Mouse (Mus musculus) MEL (cell line): ENCODE data around the gene Hspb3.

ENCODE experiments used
- CHD2 ChIP-seq: IDR thresholded peaks from 2 replicates; pipeline ENCODE4 v1.6.1; 2011; ENCODE audit warnings: low read length, improper control_type of control experiment
- CTCF ChIP-seq, 3 experiments: IDR thresholded peaks in 2 of 3; conservative IDR thresholded peaks in 1 of 3; 2 replicates each; pipeline ENCODE4 v1.5.1; 2011 to 2012; ENCODE audit warnings: low read length in 3 of 3, low read depth in 2 of 3, mild to moderate bottlenecking in 2 of 3, improper control_type of control experiment in 1 of 3, inconsistent platforms in 1 of 3, mixed read lengths in 1 of 3, moderate library complexity in 1 of 3; ENCODE audit not compliant: control insufficient read depth in 1 of 3, insufficient read depth in 1 of 3, poor library complexity in 1 of 3, severe bottlenecking in 1 of 3
- EP300 ChIP-seq, 2 experiments: IDR thresholded peaks; 2 replicates each; pipeline ENCODE4 v1.6.1; 2011; ENCODE audit warnings: improper control_type of control experiment in 2 of 2, low read length in 2 of 2, low read depth in 1 of 2, mild to moderate bottlenecking in 1 of 2
- HCFC1 ChIP-seq: IDR thresholded peaks from 2 replicates; pipeline ENCODE4 v1.6.1; 2012; ENCODE audit warnings: low read depth, mild to moderate bottlenecking, inconsistent platforms, low read length, improper control_type of control experiment, moderate library complexity
- JUND ChIP-seq: IDR thresholded peaks from 2 replicates; pipeline ENCODE4 v1.6.1; 2011; ENCODE audit warnings: low read depth, mild to moderate bottlenecking, improper control_type of control experiment, low read length
- MAFK ChIP-seq: IDR thresholded peaks from 2 replicates; pipeline ENCODE4 v1.6.1; 2011; ENCODE audit warnings: low read depth, mild to moderate bottlenecking, low read length, improper control_type of control experiment, borderline replicate concordance
- MXI1 ChIP-seq: IDR thresholded peaks from 2 replicates; pipeline ENCODE4 v1.6.1; 2011; ENCODE audit warnings: mild to moderate bottlenecking, low read depth, low read length, improper control_type of control experiment
- POLR2A ChIP-seq, 2 experiments: IDR thresholded peaks; 2 replicates each; pipeline ENCODE4 v1.6.1; 2011 to 2012; ENCODE audit warnings: low read length in 2 of 2, mild to moderate bottlenecking in 2 of 2, control low read depth in 1 of 2, improper control_type of control experiment in 1 of 2, low read depth in 1 of 2, moderate library complexity in 1 of 2; ENCODE audit not compliant: control insufficient read depth in 1 of 2, insufficient read depth in 1 of 2, poor library complexity in 1 of 2
- POLR2AphosphoS2 ChIP-seq: IDR thresholded peaks from 2 replicates; pipeline ENCODE4 v1.6.1; 2011; ENCODE audit warnings: low read length, improper control_type of control experiment
- SIN3A ChIP-seq: IDR thresholded peaks from 2 replicates; pipeline ENCODE4 v1.6.1; 2012; ENCODE audit warnings: low read length, improper control_type of control experiment, inconsistent platforms
- TAL1 ChIP-seq: IDR thresholded peaks from 2 replicates; pipeline ENCODE4 v1.6.1; 2012; ENCODE audit warnings: mild to moderate bottlenecking, inconsistent platforms, low read length, moderate library complexity, mixed read lengths
- UBTF ChIP-seq: IDR thresholded peaks from 2 replicates; pipeline ENCODE4 v1.6.1; 2012; ENCODE audit warnings: low read depth, mild to moderate bottlenecking, inconsistent platforms, low read length, improper control_type of control experiment, moderate library complexity, borderline replicate concordance; ENCODE audit not compliant: insufficient read depth
- ZKSCAN1 ChIP-seq: IDR thresholded peaks from 2 replicates; pipeline ENCODE4 v1.6.1; 2012; ENCODE audit warnings: low read depth, mild to moderate bottlenecking, inconsistent platforms, low read length, improper control_type of control experiment, moderate library complexity
- ZMIZ1 ChIP-seq: IDR thresholded peaks from 2 replicates; pipeline ENCODE4 v1.6.1; 2012; ENCODE audit warnings: low read depth, mild to moderate bottlenecking, inconsistent platforms, low read length, improper control_type of control experiment, moderate library complexity

- TF ChIP-seq CTCF (IDR thresholded peaks at IDR 0.05 in 2 of 3, conservative IDR thresholded peaks at IDR 0.05 in 1 of 3; ENCODE audit: control insufficient read depth in 1 of 3, insufficient read depth in 1 of 3, low read depth in 2 of 3, low read length in 3 of 3, poor library complexity in 1 of 3, severe bottlenecking in 1 of 3) = no peak
- TF ChIP-seq MXI1 = no peak
- no peak for TF ChIP-seq CHD2
- no peak for TF ChIP-seq HCFC1
- no peak for TF ChIP-seq JUND
- TF ChIP-seq EP300 (IDR thresholded peaks at IDR 0.05; ENCODE audit: low read depth in 1 of 2, low read length in 2 of 2) = no peak
- TF ChIP-seq ZMIZ1 = no peak
- TF ChIP-seq POLR2AphosphoS2 = no peak
- TF ChIP-seq POLR2A (IDR thresholded peaks at IDR 0.05; ENCODE audit: control insufficient read depth in 1 of 2, insufficient read depth in 1 of 2, low read depth in 1 of 2, low read length in 2 of 2, poor library complexity in 1 of 2) = no peak
- TF ChIP-seq SIN3A = no peak
- no peak for TF ChIP-seq UBTF
- no peak for TF ChIP-seq TAL1
- TF ChIP-seq ZKSCAN1 = no peak
- TF ChIP-seq MAFK = no peak
These were observed 27.7 kb downstream of the Hspb3 start for GRCm38 (mm10) chr13:113635799-113636222.
